Mouse (Mus musculus): Measurements from ENCODE around the gene Gm42791. TPM values are rescaled to one million over a fixed set of nuclear protein-coding genes. Genes with fewer than 3 reads are reported as not detected.

The Gm42791 gene
- polyA plus RNA-seq, 1 experiment = 0.78 TPM

- H3K4me3 ChIP-seq (ENCODE audit: insufficient read depth, low read length) = no peak overlapping the region
- H3K27ac ChIP-seq (ENCODE audit: insufficient read depth, low read depth, low read length) = no peak overlapping the region
- TF ChIP-seq CTCF (IDR thresholded peaks at IDR 0.05; ENCODE audit: low read depth, low read length) (no peak), POLR2A (IDR thresholded peaks at IDR 0.05; ENCODE audit: borderline replicate concordance, low read depth, low read length) (no peak)
- H3K4me1 ChIP-seq (ENCODE audit: control insufficient read depth, insufficient read depth, low read length) = peaks cover 5% of the 10 kb centered on the region
These were observed 72.2 kb downstream of the Gm42791 start for GRCm38 (mm10) chr5:148922773-148923172.

- Histone ChIP-seq H3K4me1 (ENCODE audit: control insufficient read depth, insufficient read depth, low read length) (peaks cover 4% of the 10 kb centered on the region; the same call in 1 of the 2 replicates), H3K4me3 (ENCODE audit: insufficient read depth, low read length) (no peak overlapping the region), H3K27ac (ENCODE audit: insufficient read depth, low read depth, low read length) (no peak overlapping the region)
- TF ChIP-seq POLR2A (IDR thresholded peaks at IDR 0.05; ENCODE audit: borderline replicate concordance, low read depth, low read length) = no peak
- no peak for TF ChIP-seq CTCF (IDR thresholded peaks at IDR 0.05; ENCODE audit: low read depth, low read length)
These were observed 76.9 kb downstream of the Gm42791 start for GRCm38 (mm10) chr5:148918049-148918448.

DNA sequence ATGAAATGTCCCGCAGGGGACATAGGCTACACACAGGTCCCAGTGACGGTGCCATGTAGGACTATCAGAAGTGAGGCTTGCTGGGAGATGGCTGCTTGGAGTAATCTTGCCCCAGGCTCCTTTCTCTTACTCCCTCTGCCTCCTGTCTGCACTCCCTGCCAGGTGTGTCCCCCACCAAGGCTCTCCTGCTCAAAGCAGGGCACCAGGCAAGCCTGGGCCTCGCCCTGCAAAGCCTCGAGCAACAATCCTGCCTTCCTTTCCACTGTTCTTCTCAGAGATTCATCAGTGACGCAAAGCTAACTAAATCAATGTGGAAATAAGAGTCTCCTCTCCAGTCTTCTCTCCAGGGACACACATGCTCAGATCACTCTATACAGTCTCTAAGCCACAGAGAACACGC is 78.2 kb downstream of the Gm42791 start:
- no peaks in the 10 kb centered on the region for H3K4me1 ChIP-seq (ENCODE audit: control insufficient read depth, insufficient read depth, low read length)
- no peak overlapping the region for H3K27ac ChIP-seq (ENCODE audit: insufficient read depth, low read depth, low read length)
- TF ChIP-seq POLR2A (IDR thresholded peaks at IDR 0.05; ENCODE audit: borderline replicate concordance, low read depth, low read length) (no peak), CTCF (IDR thresholded peaks at IDR 0.05; ENCODE audit: low read depth, low read length) (no peak)

DNA sequence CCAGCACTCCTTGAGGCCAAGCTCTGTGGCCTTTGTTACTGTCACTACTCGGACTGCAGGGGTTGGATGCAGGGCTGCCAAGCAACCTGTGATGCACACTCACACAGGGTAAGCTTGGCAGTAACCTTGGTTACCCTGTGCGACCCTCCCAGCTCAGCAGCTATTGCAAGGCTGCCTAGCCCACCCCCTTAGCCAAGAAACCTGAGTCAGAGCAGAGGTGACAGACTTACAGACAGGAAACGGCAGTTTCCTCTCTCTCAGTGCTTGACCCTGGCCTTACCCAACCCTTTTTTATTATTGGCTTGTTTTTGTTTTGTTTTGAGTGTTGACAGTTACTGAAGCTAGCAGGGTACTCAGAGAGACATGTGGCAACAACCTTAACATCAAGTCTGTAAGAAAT is 82.7 kb downstream of the Gm42791 start:
- TF ChIP-seq CTCF (IDR thresholded peaks at IDR 0.05; ENCODE audit: low read depth, low read length) = no peak
- TF ChIP-seq POLR2A (IDR thresholded peaks at IDR 0.05; ENCODE audit: borderline replicate concordance, low read depth, low read length) = no peak
- H3K27ac ChIP-seq (ENCODE audit: insufficient read depth, low read depth, low read length) = no peak overlapping the region
- peaks cover 2% of the 10 kb centered on the region for H3K4me1 ChIP-seq (ENCODE audit: control insufficient read depth, insufficient read depth, low read length)
- H3K4me3 ChIP-seq (ENCODE audit: insufficient read depth, low read length) = no peak overlapping the region

More for the DNA sequence above, 78.2 kb downstream of the Gm42791 start:
- no peak overlapping the region for H3K4me3 ChIP-seq (ENCODE audit: insufficient read depth, low read length)

DNA sequence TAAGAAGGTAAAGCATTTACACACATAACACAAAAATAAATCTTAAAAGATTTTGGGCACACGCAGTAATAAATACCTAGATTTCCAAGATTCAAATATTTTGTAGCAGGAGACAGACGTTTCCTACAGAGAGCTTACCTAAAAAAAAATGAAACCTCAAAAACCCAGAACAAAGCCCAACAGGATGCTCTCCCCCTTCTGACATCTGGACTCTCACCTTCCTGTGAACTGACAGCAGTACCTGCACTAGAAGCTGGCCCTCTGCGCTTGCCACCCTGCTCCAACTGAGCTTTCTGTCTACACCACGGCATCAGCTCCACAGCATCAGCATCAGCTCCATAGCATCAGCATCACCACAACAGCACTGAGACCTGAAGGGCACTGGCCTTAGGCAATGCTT is 84.9 kb downstream of the Gm42791 start:
- TF ChIP-seq POLR2A (IDR thresholded peaks at IDR 0.05; ENCODE audit: borderline replicate concordance, low read depth, low read length) (no peak), CTCF (IDR thresholded peaks at IDR 0.05; ENCODE audit: low read depth, low read length) (no peak)
- Histone ChIP-seq H3K4me3 (ENCODE audit: insufficient read depth, low read length) (no peak overlapping the region), H3K4me1 (ENCODE audit: control insufficient read depth, insufficient read depth, low read length) (peaks cover 2% of the 10 kb centered on the region), H3K27ac (ENCODE audit: insufficient read depth, low read depth, low read length) (no peak overlapping the region)

DNA sequence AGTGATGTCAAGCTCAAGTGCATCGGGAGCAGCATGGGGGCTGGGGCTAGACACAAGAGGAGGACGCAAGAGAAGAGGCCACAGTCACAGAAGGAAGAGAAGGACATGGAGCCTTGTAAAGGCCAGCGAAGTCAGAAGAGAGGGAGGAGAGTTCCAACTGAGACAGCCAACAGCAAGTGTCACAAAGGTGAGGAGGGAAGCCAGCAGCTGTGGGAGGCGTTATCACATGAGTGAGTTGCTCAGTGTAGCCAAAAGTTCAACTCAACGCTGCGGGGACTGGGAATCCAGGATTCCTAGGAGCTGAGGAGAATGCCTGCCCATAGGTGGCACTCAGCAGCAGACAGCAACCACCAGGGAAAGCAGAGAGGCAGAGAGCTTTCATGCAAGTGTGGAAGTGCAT is 85.5 kb downstream of the Gm42791 start:
- no peak for TF ChIP-seq POLR2A (IDR thresholded peaks at IDR 0.05; ENCODE audit: borderline replicate concordance, low read depth, low read length)
- TF ChIP-seq CTCF (IDR thresholded peaks at IDR 0.05; ENCODE audit: low read depth, low read length) = no peak
- Histone ChIP-seq H3K27ac (ENCODE audit: insufficient read depth, low read depth, low read length) (no peak overlapping the region), H3K4me1 (ENCODE audit: control insufficient read depth, insufficient read depth, low read length) (peaks cover 2% of the 10 kb centered on the region), H3K4me3 (ENCODE audit: insufficient read depth, low read length) (no peak overlapping the region)

DNA sequence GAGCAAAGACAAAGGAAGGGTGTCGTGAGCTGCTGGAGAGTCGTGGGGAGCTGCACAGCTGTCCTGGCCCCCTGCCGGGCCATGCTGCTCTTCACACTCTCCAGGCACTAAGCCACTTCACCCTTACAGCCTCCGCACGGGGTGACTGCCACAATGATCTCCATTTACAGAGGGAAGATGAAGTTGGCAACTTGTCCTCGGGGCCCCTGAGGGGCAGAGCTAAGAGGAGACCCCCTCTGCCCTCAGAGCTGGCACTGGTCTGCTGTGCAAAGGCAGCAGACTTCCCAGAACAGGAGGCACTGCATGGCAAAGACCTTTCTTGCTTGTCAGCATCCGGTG is 85.9 kb downstream of the Gm42791 start:
- H3K27ac ChIP-seq (ENCODE audit: insufficient read depth, low read depth, low read length) = no peak overlapping the region
- no peak overlapping the region for H3K4me3 ChIP-seq (ENCODE audit: insufficient read depth, low read length)
- peaks cover 2% of the 10 kb centered on the region for H3K4me1 ChIP-seq (ENCODE audit: control insufficient read depth, insufficient read depth, low read length)
- TF ChIP-seq POLR2A (IDR thresholded peaks at IDR 0.05; ENCODE audit: borderline replicate concordance, low read depth, low read length) (no peak), CTCF (IDR thresholded peaks at IDR 0.05; ENCODE audit: low read depth, low read length) (no peak)

DNA sequence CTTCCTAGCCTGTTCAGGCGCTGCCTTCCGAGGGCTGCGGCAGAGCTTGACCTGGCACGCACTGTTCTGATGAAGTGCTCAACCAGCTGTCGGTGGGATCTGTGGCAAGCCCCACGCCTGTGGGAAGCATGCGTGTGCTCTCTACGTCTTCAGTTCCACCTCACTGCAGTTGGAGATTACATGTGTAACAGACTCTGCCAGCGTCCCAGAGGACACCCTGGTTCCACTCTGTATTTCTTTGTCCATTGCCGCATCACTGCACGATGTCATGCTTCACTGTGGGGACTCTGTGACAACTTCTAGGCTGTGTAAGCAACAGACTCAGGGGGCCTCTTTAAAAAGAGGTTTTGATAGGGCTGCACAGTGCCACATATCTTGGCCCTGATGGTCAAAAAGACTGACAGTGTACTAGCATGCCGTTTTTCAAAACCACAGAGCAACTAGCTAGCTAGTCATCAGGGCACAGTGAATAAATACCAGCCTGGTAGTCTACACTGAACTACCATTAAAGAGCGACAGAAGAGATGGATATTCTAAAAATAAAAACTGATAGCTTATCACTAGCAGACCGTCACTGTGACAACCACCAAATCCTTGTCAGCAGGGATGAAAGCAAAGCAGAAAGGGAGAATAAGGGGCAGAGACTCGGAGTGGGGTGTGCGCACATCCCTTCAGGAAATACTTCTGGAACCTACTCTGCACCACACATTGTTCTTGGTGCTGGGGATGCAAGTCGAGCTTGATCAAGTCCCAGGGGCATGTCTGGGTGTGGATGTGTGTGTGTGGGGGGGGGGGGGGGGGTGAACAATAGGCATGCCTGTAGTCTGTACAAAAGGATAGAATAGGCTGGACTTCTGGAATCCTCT is 86.5 kb downstream of the Gm42791 start:
- TF ChIP-seq CTCF (IDR thresholded peaks at IDR 0.05; ENCODE audit: low read depth, low read length) (no peak), POLR2A (IDR thresholded peaks at IDR 0.05; ENCODE audit: borderline replicate concordance, low read depth, low read length) (no peak)
- H3K27ac ChIP-seq (ENCODE audit: insufficient read depth, low read depth, low read length) = no peak overlapping the region
- H3K4me1 ChIP-seq (ENCODE audit: control insufficient read depth, insufficient read depth, low read length) = peaks cover 2% of the 10 kb centered on the region
- H3K4me3 ChIP-seq (ENCODE audit: insufficient read depth, low read length) = no peak overlapping the region

DNA sequence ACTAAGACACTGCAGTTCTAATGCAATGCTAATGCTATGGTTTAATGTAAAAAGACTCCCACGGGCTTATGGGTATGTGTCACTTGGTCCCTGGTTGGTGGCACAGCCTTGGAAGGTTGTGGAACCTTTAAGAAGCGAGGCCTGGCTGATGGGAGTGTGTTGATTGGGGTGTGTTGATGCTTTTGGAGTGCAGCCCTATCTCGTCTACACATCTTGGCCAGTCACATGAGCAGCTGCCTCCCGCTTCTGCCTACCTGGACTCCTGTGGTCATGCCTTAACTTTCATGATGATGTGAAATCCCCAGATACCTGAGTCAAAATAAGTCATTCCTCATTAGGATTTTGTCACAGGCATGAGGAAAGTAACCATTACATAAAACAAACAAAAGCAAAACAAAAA is 88.6 kb downstream of the Gm42791 start:
- TF ChIP-seq CTCF (IDR thresholded peaks at IDR 0.05; ENCODE audit: low read depth, low read length) (no peak), POLR2A (IDR thresholded peaks at IDR 0.05; ENCODE audit: borderline replicate concordance, low read depth, low read length) (no peak)
- Histone ChIP-seq H3K4me3 (ENCODE audit: insufficient read depth, low read length) (no peak overlapping the region), H3K27ac (ENCODE audit: insufficient read depth, low read depth, low read length) (no peak overlapping the region), H3K4me1 (ENCODE audit: control insufficient read depth, insufficient read depth, low read length) (peaks cover 2% of the 10 kb centered on the region)

GRCm38 (mm10) chr5:148904846-148905245 is 90.1 kb downstream of the Gm42791 start:
- no peak overlapping the region for H3K4me3 ChIP-seq (ENCODE audit: insufficient read depth, low read length)
- peaks cover 2% of the 10 kb centered on the region for H3K4me1 ChIP-seq (ENCODE audit: control insufficient read depth, insufficient read depth, low read length)
- TF ChIP-seq CTCF (IDR thresholded peaks at IDR 0.05; ENCODE audit: low read depth, low read length) (no peak), POLR2A (IDR thresholded peaks at IDR 0.05; ENCODE audit: borderline replicate concordance, low read depth, low read length) (no peak)
- H3K27ac ChIP-seq (ENCODE audit: insufficient read depth, low read depth, low read length) = no peak overlapping the region
